Mouse (Mus musculus) stomach, embryonic 15.5 days (tissue): ENCODE measurements around the gene Lcn12. TPM values are rescaled to one million over a fixed set of nuclear protein-coding genes. Genes with fewer than 3 reads are reported as not detected.

Source experiments
- ATAC-seq: fragments of 200-750 bp; cut with Nextera tagmentation; 2 replicates; pipeline ENCODE4 v1.8.0; 2017; ENCODE audit warnings: low read depth, moderate number of reproducible peaks, moderate TSS enrichment; ENCODE audit not compliant: insufficient read depth, low FRiP score
- H3K27ac ChIP-seq: fragments of 300-500 bp; sonication (generic); 2 replicates; pipeline ENCODE4 v1.5.1; 2015; ENCODE audit warnings: mild to moderate bottlenecking, inconsistent platforms
- H3K27me3 ChIP-seq: fragments of 300-500 bp; sonication (generic); replicated peaks from 2 replicates; pipeline ENCODE4 v1.6.1; 2015; ENCODE audit warnings: inconsistent platforms
- H3K36me3 ChIP-seq: fragments of 300-500 bp; sonication (generic); 2 replicates; pipeline ENCODE4 v1.6.1; 2015; ENCODE audit warnings: inconsistent platforms
- H3K4me1 ChIP-seq: fragments of 300-500 bp; sonication (generic); 2 replicates; pipeline ENCODE4 v1.6.1; 2015; ENCODE audit warnings: inconsistent platforms
- H3K4me2 ChIP-seq: fragments of 300-500 bp; sonication (generic); 2 replicates; pipeline ENCODE4 v1.6.1; 2015; ENCODE audit warnings: mild to moderate bottlenecking, inconsistent platforms
- H3K4me3 ChIP-seq: fragments of 300-500 bp; sonication (generic); replicated peaks from 2 replicates; pipeline ENCODE4 v1.5.1; 2015; ENCODE audit warnings: inconsistent platforms
- H3K9ac ChIP-seq: fragments of 300-500 bp; sonication (generic); 2 replicates; pipeline ENCODE4 v1.6.1; 2015; ENCODE audit warnings: inconsistent platforms
- H3K9me3 ChIP-seq: fragments of 300-500 bp; sonication (generic); 2 replicates; pipeline ENCODE4 v1.6.1; 2016; ENCODE audit warnings: inconsistent platforms
- WGBS: fragments of 180-500 bp; shearing (Covaris S2); methylation state at CpG from one replicate; pipeline ENCODE4 v1.1.7; 2015; 5-methylcytosine and 5-hydroxymethylcytosine counted together
- polyA plus RNA-seq: library from polyadenylated mRNA; unstranded; fragments of >200 nt; fragmentation: Nextera tagmentation; extraction: Ambion mirVana; gene quantifications from 2 replicates; pipeline ENCODE4 v1.2.1, GENCODE M21; 2015

Gene Lcn12
- polyA plus RNA-seq, 1 experiment from 2014 or later, result not detected

- H3K9me3 ChIP-seq, result no peaks in the 10 kb centered on the region
- no peak overlapping the region for H3K9ac ChIP-seq
- no peaks in the 10 kb centered on the region for H3K27me3 ChIP-seq
- H3K27ac ChIP-seq, result no peak overlapping the region
- ATAC-seq, result no peak
- peaks cover 22% of the 10 kb centered on the region for H3K4me1 ChIP-seq
- H3K36me3 ChIP-seq, result peaks cover 24% of the 10 kb centered on the region
- H3K4me3 ChIP-seq, result no peak overlapping the region
- 88% methylated on average over 19 of the region's 19 CpGs for WGBS
- H3K4me2 ChIP-seq, result no peak overlapping the region
Measured at GRCm38 (mm10) chr2:25504538-25504937, 10.8 kb upstream of the Lcn12 start.

GRCm38 (mm10) chr2:25502726-25503125 is 9.0 kb upstream of the Lcn12 start:
- H3K4me1 ChIP-seq, result peaks cover 22% of the 10 kb centered on the region
- H3K4me2 ChIP-seq, result no peak overlapping the region
- ATAC-seq, result peak; percentile 33; the same call in 1 of the 2 replicates
- H3K27ac ChIP-seq, result peak overlapping the region; percentile 35; the same call in 1 of the 2 replicates
- WGBS, result 75% methylated on average over 3 of the region's 3 CpGs
- peaks cover 24% of the 10 kb centered on the region for H3K36me3 ChIP-seq
- no peaks in the 10 kb centered on the region for H3K27me3 ChIP-seq
- no peak overlapping the region for H3K9ac ChIP-seq
- no peaks in the 10 kb centered on the region for H3K9me3 ChIP-seq
- H3K4me3 ChIP-seq, result no peak overlapping the region

- Histone ChIP-seq H3K27me3 (no peaks in the 10 kb centered on the region), H3K9me3 (no peaks in the 10 kb centered on the region), H3K9ac (peak within 1 kb of the TSS; percentile 85), H3K4me2 (peak within 1 kb of the TSS; percentile 91), H3K36me3 (peaks cover 24% of the 10 kb centered on the region), H3K4me3 (peak within 1 kb of the TSS; percentile 75), H3K27ac (peak within 1 kb of the TSS; percentile 60), H3K4me1 (peaks cover 22% of the 10 kb centered on the region)
- no peak for ATAC-seq
- WGBS, result 73% methylated on average over 20 of the region's 20 CpGs
Measured at GRCm38 (mm10) chr2:25501593-25502486, 8.1 kb upstream of the Lcn12 start, which contains the start of gene C8g. Gene C8g (minus strand): TSS chr2:25501719.

- WGBS, result under 1% methylated on average over 35 of the region's 44 CpGs
- ATAC-seq, result peak; percentile 85
- peaks cover 21% of the 10 kb centered on the region for H3K36me3 ChIP-seq
Measured at GRCm38 (mm10) chr2:25500576-25501405, 7.1 kb upstream of the Lcn12 start, which contains the start of gene Fbxw5. Gene Fbxw5 (plus strand): TSS chr2:25500750.

GRCm38 (mm10) chr2:25500071-25500575 is 6.4 kb upstream of the Lcn12 start:
- peak overlapping the region; percentile 22; the same call in 1 of the 2 replicates for H3K9ac ChIP-seq
- ATAC-seq, result 0 out of 2 replicates have a peak, but pooled peaks have one; percentile 16
- peaks cover 18% of the 10 kb centered on the region for H3K36me3 ChIP-seq
- peak overlapping the region; percentile 64 for H3K27ac ChIP-seq
- H3K27me3 ChIP-seq, result no peaks in the 10 kb centered on the region
- H3K4me2 ChIP-seq, result peak overlapping the region; percentile 58
- 65% methylated on average over 6 of the region's 6 CpGs for WGBS
- peaks cover 22% of the 10 kb centered on the region for H3K4me1 ChIP-seq
- no peaks in the 10 kb centered on the region for H3K9me3 ChIP-seq
- peak overlapping the region; percentile 75 for H3K4me3 ChIP-seq

More at GRCm38 (mm10) chr2:25500576-25501405, 7.1 kb upstream of the Lcn12 start, which contains the start of gene Fbxw5:
- Histone ChIP-seq H3K9me3 (no peaks in the 10 kb centered on the region), H3K4me1 (peaks cover 22% of the 10 kb centered on the region), H3K9ac (peak within 1 kb of the TSS; percentile 85), H3K27me3 (no peaks in the 10 kb centered on the region), H3K4me3 (peak within 1 kb of the TSS; percentile 75), H3K4me2 (peak within 1 kb of the TSS; percentile 91), H3K27ac (peak within 1 kb of the TSS; percentile 64)

- Histone ChIP-seq H3K9me3 (no peaks in the 10 kb centered on the region), H3K36me3 (peaks cover 5% of the 10 kb centered on the region; the same call in 1 of the 2 replicates), H3K27me3 (no peaks in the 10 kb centered on the region), H3K9ac (no peak overlapping the region), H3K27ac (no peak overlapping the region), H3K4me2 (no peak overlapping the region), H3K4me3 (no peak overlapping the region), H3K4me1 (peaks cover 22% of the 10 kb centered on the region)
- 69% methylated on average over 15 of the region's 15 CpGs for WGBS
- no peak for ATAC-seq
Measured at GRCm38 (mm10) chr2:25498622-25499478, 5.1 kb upstream of the Lcn12 start.

- no peak overlapping the region for H3K4me3 ChIP-seq
- no peaks in the 10 kb centered on the region for H3K27me3 ChIP-seq
- H3K4me2 ChIP-seq, result no peak overlapping the region
- H3K9me3 ChIP-seq, result no peaks in the 10 kb centered on the region
- H3K36me3 ChIP-seq, result 0 out of 2 replicates have a peak, but pooled peaks cover 4% of the 10 kb centered on the region
- WGBS, result 57% methylated on average over 6 of the region's 6 CpGs
- H3K27ac ChIP-seq, result no peak overlapping the region
- no peak for ATAC-seq
- H3K4me1 ChIP-seq, result peaks cover 21% of the 10 kb centered on the region
- no peak overlapping the region for H3K9ac ChIP-seq
Measured at GRCm38 (mm10) chr2:25497846-25498575, 4.3 kb upstream of the Lcn12 start.

- Histone ChIP-seq H3K36me3 (no peaks in the 10 kb centered on the region), H3K9me3 (no peaks in the 10 kb centered on the region), H3K4me1 (peaks cover 7% of the 10 kb centered on the region), H3K27ac (no peak overlapping the region), H3K4me2 (no peak overlapping the region), H3K27me3 (no peaks in the 10 kb centered on the region), H3K9ac (no peak overlapping the region), H3K4me3 (no peak overlapping the region)
- 47% methylated on average over 4 of the region's 4 CpGs for WGBS
- no peak for ATAC-seq
Measured at GRCm38 (mm10) chr2:25496462-25496861, 2.8 kb upstream of the Lcn12 start.

- Histone ChIP-seq H3K4me1 (no peaks in the 10 kb centered on the region), H3K27me3 (no peaks in the 10 kb centered on the region), H3K4me3 (no peak overlapping the region), H3K9ac (no peak overlapping the region), H3K36me3 (no peaks in the 10 kb centered on the region), H3K4me2 (no peak overlapping the region), H3K27ac (no peak overlapping the region), H3K9me3 (no peaks in the 10 kb centered on the region)
- ATAC-seq, result no peak
- 79% methylated on average over 5 of the region's 5 CpGs for WGBS
Measured at GRCm38 (mm10) chr2:25492988-25493387, 723 bp downstream of the Lcn12 start.

GRCm38 (mm10) chr2:25488671-25489068 is 5.0 kb downstream of the Lcn12 start:
- Histone ChIP-seq H3K4me2 (no peak overlapping the region), H3K4me3 (no peak overlapping the region), H3K9me3 (no peaks in the 10 kb centered on the region), H3K27me3 (no peaks in the 10 kb centered on the region), H3K4me1 (no peaks in the 10 kb centered on the region), H3K27ac (no peak overlapping the region), H3K9ac (no peak overlapping the region), H3K36me3 (no peaks in the 10 kb centered on the region)
- no peak for ATAC-seq
- 70% methylated on average over 7 of the region's 7 CpGs for WGBS
